Mouse (Mus musculus) liver, postnatal 0 days (tissue): ENCODE data around the gene Lrmda. TPM values are rescaled to one million over a fixed set of nuclear protein-coding genes. Genes with fewer than 3 reads are reported as not detected.
A peak's percentile ranks its signal among the peaks of the same experiment; 100 is the strongest.

ENCODE experiments used
- ATAC-seq: fragments of 200-750 bp; cut with Nextera tagmentation; 2 replicates; pipeline ENCODE4 v1.8.0; 2017; ENCODE audit warnings: mild to moderate bottlenecking, moderate library complexity
- DNase-seq: peaks from one replicate; pipeline ENCODE4 v3.0.0-alpha.2; 2016
- H3K27ac ChIP-seq: fragments of 300-500 bp; sonication (generic); 2 replicates; pipeline ENCODE4 v1.5.1; 2014; ENCODE audit warnings: antibody characterized with exemption, moderate library complexity, mild to moderate bottlenecking, low read depth
- H3K27me3 ChIP-seq: fragments of 300-500 bp; sonication (generic); 2 replicates; pipeline ENCODE4 v1.6.1; 2014; ENCODE audit warnings: low read length, control low read depth, mixed read lengths; ENCODE audit not compliant: insufficient read depth
- H3K36me3 ChIP-seq: fragments of 300-500 bp; sonication (generic); replicated peaks from 2 replicates; pipeline ENCODE4 v1.6.1; 2014; ENCODE audit warnings: mild to moderate bottlenecking, control low read depth, low read length, moderate library complexity, mixed read lengths; ENCODE audit not compliant: insufficient read depth
- H3K4me1 ChIP-seq: fragments of 300-500 bp; sonication (generic); 2 replicates; pipeline ENCODE4 v1.6.1; 2014; ENCODE audit warnings: antibody characterized with exemption, mild to moderate bottlenecking, control low read depth; ENCODE audit not compliant: insufficient read depth
- H3K4me2 ChIP-seq: fragments of 300-500 bp; sonication (generic); 2 replicates; pipeline ENCODE4 v1.6.1; 2014; ENCODE audit warnings: low read depth, mild to moderate bottlenecking, low read length, moderate library complexity, mixed read lengths
- H3K4me3 ChIP-seq: fragments of 300-500 bp; sonication (generic); 2 replicates; pipeline ENCODE4 v1.5.1; 2014; ENCODE audit warnings: low read depth, low read length
- H3K9ac ChIP-seq: fragments of 300-500 bp; sonication (generic); replicated peaks from 2 replicates; pipeline ENCODE4 v1.6.1; 2014; ENCODE audit warnings: mild to moderate bottlenecking, moderate library complexity
- H3K9me3 ChIP-seq: fragments of 300-500 bp; sonication (generic); 2 replicates; pipeline ENCODE4 v1.6.1; 2016; ENCODE audit warnings: mild to moderate bottlenecking, control low read depth, low read length, mixed read lengths
- CTCF ChIP-seq: sonication (generic); IDR thresholded peaks from 2 replicates; pipeline ENCODE4 v1.5.1; 2016; ENCODE audit warnings: antibody characterized with exemption, low read depth
- EP300 ChIP-seq: IDR thresholded peaks from 2 replicates; pipeline ENCODE4 v1.6.1; 2016; ENCODE audit warnings: antibody characterized with exemption, low read depth, mild to moderate bottlenecking
- WGBS: fragments of 180-500 bp; shearing (Covaris S2); extraction: QIAGEN DNeasy Blood & Tissue Kit; methylation state at CpG from one replicate; pipeline ENCODE4 v1.1.7; 2014; ENCODE audit not compliant: insufficient replicate concordance; 5-methylcytosine and 5-hydroxymethylcytosine counted together
- polyA plus RNA-seq: library from polyadenylated mRNA; unstranded; fragments of >200 nt; fragmentation: Nextera tagmentation; extraction: Ambion mirVana; gene quantifications from 2 replicates; pipeline ENCODE4 v1.2.1, GENCODE M21; 2015

Gene Lrmda
- polyA plus RNA-seq, 1 experiment from 2014 or later = 0.28 TPM

- 70% methylated on average over 1 of the region's 1 CpGs for WGBS
- Histone ChIP-seq H3K4me2 (no peak overlapping the region), H3K4me1 (no peaks in the 10 kb centered on the region), H3K9ac (no peak overlapping the region), H3K4me3 (no peak overlapping the region), H3K27ac (no peak overlapping the region), H3K9me3 (no peaks in the 10 kb centered on the region), H3K36me3 (no peaks in the 10 kb centered on the region), H3K27me3 (no peaks in the 10 kb centered on the region)
- ATAC-seq = no peak
- TF ChIP-seq EP300 = no peak
- TF ChIP-seq CTCF = peak; percentile 28
- DNase-seq = no peak
Observed at GRCm38 (mm10) chr14:22464314-22464713, 444.8 kb downstream of the Lrmda start.

- Histone ChIP-seq H3K36me3 (no peaks in the 10 kb centered on the region), H3K9ac (no peak overlapping the region), H3K4me3 (no peak overlapping the region), H3K27ac (no peak overlapping the region), H3K9me3 (no peaks in the 10 kb centered on the region), H3K4me1 (no peaks in the 10 kb centered on the region), H3K27me3 (no peaks in the 10 kb centered on the region), H3K4me2 (no peak overlapping the region)
- ATAC-seq = no peak
- TF ChIP-seq EP300 = no peak
- TF ChIP-seq CTCF = no peak
- no peak for DNase-seq
- 68% methylated on average over 4 of the region's 4 CpGs for WGBS
Observed at GRCm38 (mm10) chr14:22471041-22471440, 451.5 kb downstream of the Lrmda start.

- H3K4me3 ChIP-seq = no peak overlapping the region
- no peak overlapping the region for H3K27ac ChIP-seq
- H3K27me3 ChIP-seq = no peaks in the 10 kb centered on the region
- no peaks in the 10 kb centered on the region for H3K36me3 ChIP-seq
- TF ChIP-seq EP300 = no peak
- no peak for TF ChIP-seq CTCF
- ATAC-seq (no peak), DNase-seq (no peak)
- H3K4me1 ChIP-seq = no peaks in the 10 kb centered on the region
- H3K9ac ChIP-seq = no peak overlapping the region
- 76% methylated on average over 7 of the region's 7 CpGs for WGBS
- no peaks in the 10 kb centered on the region for H3K9me3 ChIP-seq
- no peak overlapping the region for H3K4me2 ChIP-seq
Observed at GRCm38 (mm10) chr14:22473451-22473850, 453.9 kb downstream of the Lrmda start.

- 82% methylated on average over 6 of the region's 6 CpGs for WGBS
- H3K9ac ChIP-seq = no peak overlapping the region
- H3K27ac ChIP-seq = no peak overlapping the region
- H3K4me1 ChIP-seq = no peaks in the 10 kb centered on the region
- TF ChIP-seq EP300 (no peak), CTCF (no peak)
- ATAC-seq = no peak
- H3K9me3 ChIP-seq = no peaks in the 10 kb centered on the region
- no peak overlapping the region for H3K4me2 ChIP-seq
- no peak for DNase-seq
- H3K36me3 ChIP-seq = no peaks in the 10 kb centered on the region
- H3K27me3 ChIP-seq = no peaks in the 10 kb centered on the region
- H3K4me3 ChIP-seq = no peak overlapping the region
Observed at GRCm38 (mm10) chr14:22473991-22474390, 454.5 kb downstream of the Lrmda start.

GRCm38 (mm10) chr14:22493326-22493725, 473.8 kb downstream of the Lrmda start:
- DNase-seq (no peak), ATAC-seq (no peak)
- Histone ChIP-seq H3K27me3 (no peaks in the 10 kb centered on the region), H3K9me3 (no peaks in the 10 kb centered on the region), H3K9ac (no peak overlapping the region), H3K4me2 (no peak overlapping the region), H3K36me3 (no peaks in the 10 kb centered on the region), H3K4me3 (no peak overlapping the region), H3K4me1 (no peaks in the 10 kb centered on the region), H3K27ac (no peak overlapping the region)
- WGBS = 76% methylated on average over 2 of the region's 2 CpGs
- TF ChIP-seq EP300 (no peak), CTCF (no peak)

- Histone ChIP-seq H3K4me3 (no peak overlapping the region), H3K27ac (no peak overlapping the region), H3K4me1 (no peaks in the 10 kb centered on the region), H3K4me2 (no peak overlapping the region), H3K9ac (no peak overlapping the region), H3K27me3 (no peaks in the 10 kb centered on the region), H3K9me3 (no peaks in the 10 kb centered on the region), H3K36me3 (no peaks in the 10 kb centered on the region)
- no peak for ATAC-seq
- DNase-seq = no peak
- TF ChIP-seq CTCF (no peak), EP300 (no peak)
Observed at GRCm38 (mm10) chr14:22494290-22494689, 474.8 kb downstream of the Lrmda start.

- no peak for ATAC-seq
- H3K9ac ChIP-seq = no peak overlapping the region
- H3K27me3 ChIP-seq = no peaks in the 10 kb centered on the region
- no peak for DNase-seq
- H3K27ac ChIP-seq = no peak overlapping the region
- TF ChIP-seq CTCF (no peak), EP300 (no peak)
- H3K4me2 ChIP-seq = no peak overlapping the region
- no peaks in the 10 kb centered on the region for H3K36me3 ChIP-seq
- H3K4me1 ChIP-seq = no peaks in the 10 kb centered on the region
- no peaks in the 10 kb centered on the region for H3K9me3 ChIP-seq
- H3K4me3 ChIP-seq = no peak overlapping the region
- WGBS = 57% methylated on average over 10 of the region's 10 CpGs
Observed at GRCm38 (mm10) chr14:22494866-22495265, 475.4 kb downstream of the Lrmda start.
